Mouse (Mus musculus) right cerebral cortex, adult 2 months (tissue): ENCODE measurements at regions not wholly inside any gene's neighbourhood (a gene's known extent, or its start where the extent isn't known, plus 50 kb on each side); places are given as distances from the start of the nearest gene placed in this dataset.

Experiments used
- DNase-seq, 2 experiments: peaks; one replicate each; pipeline ENCODE4 v3.0.0; 2021 to 2022; ENCODE audit warnings: low spot score in 2 of 2

DNA sequence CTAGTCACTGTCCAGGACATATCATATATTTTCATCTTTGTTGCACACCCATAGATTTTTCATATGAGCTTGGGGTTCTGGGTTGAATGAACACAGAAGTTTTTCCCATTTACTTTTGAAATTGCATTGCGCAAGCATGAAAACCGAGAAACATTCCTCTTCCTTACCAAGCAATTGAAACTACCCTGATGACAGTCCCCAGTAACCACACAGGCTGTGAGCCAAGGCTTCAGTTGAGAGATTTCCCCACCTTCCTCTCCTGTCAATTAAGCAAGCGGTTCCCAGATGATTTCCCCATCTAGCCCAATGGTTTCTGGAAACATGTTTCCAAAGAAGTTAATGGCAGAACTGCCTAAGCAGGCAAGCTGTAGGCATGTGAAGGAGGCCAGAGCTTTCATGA, 81.8 kb upstream of the Inhba start:
- no peak for DNase-seq

DNA sequence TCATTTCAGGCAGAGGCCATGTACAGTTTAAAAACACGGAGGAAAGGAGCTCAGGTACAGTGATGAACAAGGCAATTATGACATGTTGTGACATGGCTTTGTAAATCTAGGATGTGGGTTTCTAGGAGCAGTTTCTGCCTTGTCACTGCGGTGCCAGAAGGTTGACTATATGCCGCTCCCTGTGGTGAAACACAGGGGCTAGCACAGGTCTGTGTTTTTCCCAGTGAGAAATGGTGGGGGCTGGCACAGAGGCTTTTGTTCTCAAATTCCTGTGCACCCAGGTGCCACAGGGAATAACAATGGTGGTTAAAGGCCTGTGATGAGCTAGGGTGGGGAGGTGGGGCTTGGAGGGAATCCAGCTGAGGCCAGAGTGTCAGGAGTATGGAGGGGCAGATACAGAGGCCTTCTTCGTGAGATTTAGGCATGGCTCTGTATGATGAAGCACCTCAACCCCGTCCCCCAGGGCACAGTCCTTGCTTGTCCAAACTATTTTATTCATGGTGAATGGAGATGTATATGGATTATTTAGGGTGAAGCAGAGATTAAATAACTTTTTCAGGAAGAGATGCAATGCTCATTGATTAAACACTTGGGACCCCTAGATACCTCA, 80.0 kb upstream of the Inhba start:
- no peak for DNase-seq

GRCm38 (mm10) chr13:15935689-15936088, 76.0 kb upstream of the Inhba start:
- DNase-seq, result no peak

- no peak for DNase-seq
Measured at GRCm38 (mm10) chr13:15936109-15936508, 75.5 kb upstream of the Inhba start.

DNA sequence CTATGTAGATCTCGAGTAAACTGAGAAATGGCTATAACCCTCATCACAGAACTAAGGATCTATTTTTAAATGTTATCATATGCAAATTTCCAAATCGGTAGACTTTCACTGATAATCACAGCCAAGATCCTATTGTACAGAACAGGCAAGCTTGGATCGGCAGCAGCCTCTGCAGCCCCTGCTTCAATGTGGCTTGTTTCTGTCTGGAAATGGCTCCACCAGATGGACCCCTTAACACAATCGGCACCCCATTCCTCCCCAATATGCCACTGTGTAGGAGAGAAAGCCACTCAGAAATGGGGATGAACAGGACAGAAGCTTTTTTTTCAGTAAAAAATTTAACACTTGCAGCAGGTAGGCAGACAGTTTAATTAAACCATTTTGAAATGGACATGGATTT, 61.5 kb upstream of the Inhba start:
- peak in 1 of 2 experiments; percentile 6 for DNase-seq

DNA sequence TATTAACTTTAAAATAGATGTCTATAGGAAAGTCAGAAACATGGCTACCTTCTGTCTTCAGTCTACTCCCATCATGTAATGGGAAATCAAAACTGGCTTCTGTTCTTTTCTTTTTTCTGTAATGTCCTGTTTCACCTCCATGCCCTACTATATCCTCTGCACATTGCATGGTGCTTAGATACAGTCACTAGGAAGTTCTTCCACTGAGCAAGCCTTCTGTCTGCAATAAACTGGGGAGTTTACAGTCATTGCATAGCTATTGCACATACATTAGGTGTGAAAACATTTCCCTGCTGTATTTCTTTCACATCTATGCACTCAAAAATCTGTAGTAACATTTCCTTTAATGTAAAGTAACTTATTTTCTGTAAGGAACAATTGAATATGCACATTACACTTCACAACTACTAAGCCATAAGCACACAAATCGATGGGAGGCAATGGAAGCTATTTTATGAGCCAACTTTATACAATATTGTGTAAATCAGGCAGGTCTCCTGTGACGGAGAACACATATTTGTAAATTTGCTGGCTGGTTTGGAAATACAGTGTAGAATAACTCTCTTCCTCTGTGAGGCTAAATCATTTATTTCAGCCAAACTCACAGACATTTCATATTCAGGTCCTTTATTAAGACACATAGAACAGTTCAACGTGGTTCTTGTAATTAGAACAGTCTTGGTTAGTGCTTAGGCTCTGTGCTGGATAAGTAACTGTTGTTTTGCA, 60.6 kb upstream of the Inhba start:
- DNase-seq, result no peak
